Mouse (Mus musculus) heart, adult 9 months (tissue): ENCODE results near the gene Clk2.

Experiments
- DNase-seq, 2 experiments: peaks; one replicate each; pipeline ENCODE4 v3.0.0; 2022; ENCODE audit warnings: low spot score in 2 of 2

The Clk2 gene

GRCm38 (mm10) chr3:89221167-89221566, 56.6 kb downstream of the Clk2 start:
- DNase-seq = no peak

DNA sequence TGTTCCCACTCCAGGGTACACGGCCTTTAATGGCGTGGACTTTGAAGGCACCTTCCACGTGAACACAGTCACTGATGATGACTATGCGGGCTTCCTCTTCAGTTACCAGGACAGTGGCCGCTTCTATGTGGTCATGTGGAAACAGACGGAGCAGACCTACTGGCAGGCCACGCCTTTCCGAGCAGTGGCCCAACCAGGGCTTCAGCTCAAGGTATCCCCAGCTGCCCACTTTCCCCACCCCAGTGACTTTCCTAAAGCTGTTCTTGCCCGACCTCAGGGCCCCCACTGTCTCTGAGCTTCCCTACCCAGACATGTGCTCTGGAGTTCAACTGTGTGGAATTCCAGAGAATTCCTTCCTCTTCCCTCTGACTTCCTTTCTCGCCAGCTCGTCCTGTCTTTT, 60.2 kb downstream of the Clk2 start:
- no peak for DNase-seq

DNA sequence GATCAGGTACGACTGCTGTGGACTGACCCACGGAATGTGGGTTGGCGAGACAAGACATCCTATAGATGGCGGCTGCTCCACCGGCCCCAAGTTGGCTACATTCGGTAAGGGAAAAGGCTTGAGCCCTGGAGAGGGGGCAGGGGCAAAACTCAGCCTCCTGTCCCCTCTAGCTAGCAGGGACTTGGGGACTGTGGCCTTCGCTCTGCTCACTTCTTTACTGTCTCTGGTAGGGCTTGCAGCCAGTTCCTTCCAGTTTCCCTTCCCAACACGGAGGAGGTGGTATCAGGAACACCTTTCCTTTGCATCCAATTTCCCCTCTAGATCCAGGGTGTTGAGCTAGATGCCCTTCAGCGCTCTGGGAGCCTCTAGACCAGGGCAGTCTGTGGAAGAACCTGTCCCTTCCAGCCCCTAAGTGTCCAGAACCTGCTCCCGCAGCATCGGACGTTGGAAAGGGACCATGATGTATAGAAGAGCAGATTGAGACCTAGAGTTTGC, 60.8 kb downstream of the Clk2 start:
- no peak for DNase-seq

- DNase-seq = no peak
Observed at GRCm38 (mm10) chr3:89225918-89226317, 61.3 kb downstream of the Clk2 start.

GRCm38 (mm10) chr3:89226361-89226760, 61.8 kb downstream of the Clk2 start:
- DNase-seq = no peak
